Mouse (Mus musculus): ENCODE data around the gene Ppp1ca.

Ppp1ca gene

GRCm38 (mm10) chr19:4154437-4155222 is 37.2 kb upstream of the Ppp1ca start:
- DNase-seq (ENCODE audit: low spot score in 2 of 2), result no peak

DNA sequence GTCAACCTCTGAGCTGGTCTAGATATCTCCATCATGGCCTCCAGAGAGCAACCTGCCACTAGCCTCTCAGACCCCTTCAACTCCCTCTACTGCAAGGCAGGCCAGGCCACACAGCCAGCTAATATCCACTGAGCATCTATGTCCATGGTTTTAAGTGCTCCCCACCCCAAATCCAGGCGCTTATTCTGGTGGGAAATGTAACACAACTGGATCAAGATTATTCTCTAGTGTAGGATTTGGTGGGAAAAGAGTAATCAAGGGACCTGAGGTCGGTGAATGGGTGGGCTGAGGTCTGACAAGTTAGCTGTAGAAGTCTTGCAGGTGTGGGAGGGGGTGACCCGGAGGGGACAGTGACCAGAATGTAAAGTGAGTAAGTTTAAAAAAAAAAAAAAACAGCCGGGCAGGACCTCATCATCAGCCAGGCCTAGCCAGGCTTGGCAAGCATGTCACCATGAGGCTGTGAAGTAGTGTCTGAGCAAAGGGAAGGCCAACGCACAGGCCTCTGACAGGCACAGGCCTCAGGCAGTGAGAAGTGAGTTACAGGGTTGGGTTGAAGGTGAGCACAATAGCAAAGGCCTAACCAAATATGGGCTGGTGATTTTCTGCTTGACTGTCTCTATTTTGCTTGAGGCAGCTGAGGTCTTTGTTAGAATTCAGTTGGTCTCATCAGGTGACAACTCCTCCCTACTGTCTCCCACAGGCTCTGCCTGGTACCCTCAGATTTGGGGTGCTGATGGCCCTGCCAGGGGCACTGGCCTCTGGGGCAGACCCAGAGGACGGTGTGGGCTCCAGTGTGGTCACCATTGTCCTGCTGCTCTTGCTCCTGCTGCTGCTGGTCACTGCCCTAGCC is 36.4 kb upstream of the Ppp1ca start:
- no peak for DNase-seq (ENCODE audit: low spot score in 2 of 2)

- no peak for DNase-seq (ENCODE audit: low spot score in 2 of 2)
Observed at GRCm38 (mm10) chr19:4156073-4156579, 35.7 kb upstream of the Ppp1ca start.

DNA sequence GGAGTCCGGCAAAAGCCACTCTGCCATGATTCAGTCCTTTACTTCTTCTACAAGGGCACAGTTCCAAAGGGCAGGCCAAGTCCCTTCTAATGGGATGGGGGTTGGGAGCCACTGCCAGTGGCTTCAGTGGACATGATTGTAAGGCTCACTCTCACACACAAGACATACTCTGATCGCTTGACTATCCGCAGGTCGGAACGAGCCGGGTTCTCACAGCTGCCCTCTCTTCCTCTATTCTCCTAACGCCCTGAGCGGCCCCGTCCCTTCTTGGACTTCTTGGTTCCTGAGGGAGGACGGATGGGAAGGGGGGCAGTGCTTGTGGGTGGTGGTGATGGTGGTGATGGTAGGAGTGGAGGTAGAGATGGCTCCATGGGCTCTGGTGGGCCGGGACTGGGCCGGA is 35.1 kb upstream of the Ppp1ca start:
- DNase-seq (ENCODE audit: low spot score in 2 of 2), result no peak

DNA sequence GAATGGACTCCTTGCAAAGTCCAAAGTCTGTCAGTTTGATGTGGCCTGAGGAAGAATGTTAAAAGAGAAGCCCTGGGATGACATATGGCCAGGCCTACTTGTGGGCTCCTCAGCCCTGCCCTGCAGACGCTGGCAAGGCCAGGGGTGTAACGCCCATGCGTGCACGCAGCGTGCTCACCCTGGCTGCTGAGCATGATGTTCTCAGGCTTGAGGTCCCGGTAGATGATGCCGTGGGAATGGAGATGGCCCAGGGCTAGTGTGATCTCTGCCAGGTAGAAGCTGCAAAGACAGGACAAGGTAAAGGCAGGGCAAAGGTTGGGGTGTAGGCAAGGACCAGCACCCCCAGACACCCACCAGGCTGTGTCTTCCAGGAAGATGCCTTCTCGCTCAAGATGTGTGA is 32.8 kb upstream of the Ppp1ca start:
- no peak for DNase-seq (ENCODE audit: low spot score in 2 of 2)

DNA sequence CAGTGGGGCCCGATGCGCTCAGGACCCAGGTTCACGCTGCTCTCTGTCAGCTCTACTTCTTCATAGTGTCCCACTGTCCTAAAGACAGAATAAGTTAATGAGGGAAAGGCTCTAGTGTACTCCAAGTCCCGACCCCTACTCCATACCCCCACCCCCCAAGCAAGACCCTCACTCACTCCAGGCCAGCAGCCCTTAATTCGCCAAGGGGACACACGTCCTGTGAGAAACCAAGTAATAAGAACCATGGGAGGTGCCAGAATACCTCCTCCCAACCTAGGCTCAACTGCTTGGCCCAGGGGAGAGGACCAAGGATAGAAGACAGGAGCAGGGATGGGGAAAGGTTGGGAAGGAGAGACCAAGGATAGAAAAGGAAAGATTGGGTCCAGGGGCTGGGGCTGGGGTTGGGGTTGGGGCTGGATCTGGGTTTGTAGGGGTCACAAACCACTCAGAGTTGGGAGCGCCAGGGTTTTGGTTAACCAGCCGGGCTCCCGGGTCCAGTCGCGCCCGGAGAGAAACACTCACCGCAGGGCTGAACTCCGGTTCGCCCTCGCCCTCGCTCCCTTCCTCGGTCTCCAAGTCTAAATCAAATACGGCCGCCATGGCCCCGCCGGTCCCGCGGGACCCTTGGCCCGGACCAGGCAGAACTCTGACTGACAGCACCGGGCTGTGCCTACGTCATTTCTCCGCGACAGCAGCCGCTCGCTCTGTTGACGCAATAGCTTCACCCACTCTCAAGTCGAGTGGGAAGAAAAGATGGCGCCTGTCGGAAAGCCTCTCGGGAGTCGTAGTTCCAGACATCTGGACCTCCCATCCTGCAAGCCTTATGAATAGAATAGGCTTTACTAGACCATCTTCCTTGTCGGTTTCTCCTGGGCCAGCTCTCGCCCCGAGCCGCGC is 29.0 kb upstream of the Ppp1ca start, which contains the start of gene Rps6kb2:
Gene Rps6kb2, minus strand, starts transcription at position 709 of the 897 bp plus-strand sequence.
- DNase-seq (ENCODE audit: low spot score in 2 of 2), result peak; percentile 92 to 97

GRCm38 (mm10) chr19:4163543-4163887 is 28.4 kb upstream of the Ppp1ca start:
- no peak for DNase-seq (ENCODE audit: low spot score in 2 of 2)

DNA sequence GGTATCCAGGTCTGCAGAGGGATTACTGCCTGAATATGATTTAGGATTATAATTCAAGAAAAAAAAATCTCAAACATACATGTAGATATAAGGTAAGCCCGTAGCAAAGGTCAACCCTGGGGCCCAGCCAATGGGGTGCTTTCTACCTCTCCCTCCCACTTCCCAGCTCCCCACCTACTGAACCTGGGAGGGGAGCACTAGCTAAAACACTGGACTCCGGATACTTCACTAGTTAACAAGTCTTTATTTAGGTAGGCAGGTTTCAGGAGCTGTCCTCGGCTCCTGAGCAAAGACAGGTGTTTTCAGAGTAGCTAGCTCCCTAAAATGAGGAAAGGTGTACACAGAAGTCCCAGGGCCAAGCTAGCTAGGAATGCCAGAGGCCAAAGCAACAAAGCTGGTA is 27.8 kb upstream of the Ppp1ca start:
- no peak for DNase-seq (ENCODE audit: low spot score in 2 of 2)

GRCm38 (mm10) chr19:4164721-4165120 is 27.1 kb upstream of the Ppp1ca start:
- DNase-seq (ENCODE audit: low spot score in 2 of 2), result no peak

DNA sequence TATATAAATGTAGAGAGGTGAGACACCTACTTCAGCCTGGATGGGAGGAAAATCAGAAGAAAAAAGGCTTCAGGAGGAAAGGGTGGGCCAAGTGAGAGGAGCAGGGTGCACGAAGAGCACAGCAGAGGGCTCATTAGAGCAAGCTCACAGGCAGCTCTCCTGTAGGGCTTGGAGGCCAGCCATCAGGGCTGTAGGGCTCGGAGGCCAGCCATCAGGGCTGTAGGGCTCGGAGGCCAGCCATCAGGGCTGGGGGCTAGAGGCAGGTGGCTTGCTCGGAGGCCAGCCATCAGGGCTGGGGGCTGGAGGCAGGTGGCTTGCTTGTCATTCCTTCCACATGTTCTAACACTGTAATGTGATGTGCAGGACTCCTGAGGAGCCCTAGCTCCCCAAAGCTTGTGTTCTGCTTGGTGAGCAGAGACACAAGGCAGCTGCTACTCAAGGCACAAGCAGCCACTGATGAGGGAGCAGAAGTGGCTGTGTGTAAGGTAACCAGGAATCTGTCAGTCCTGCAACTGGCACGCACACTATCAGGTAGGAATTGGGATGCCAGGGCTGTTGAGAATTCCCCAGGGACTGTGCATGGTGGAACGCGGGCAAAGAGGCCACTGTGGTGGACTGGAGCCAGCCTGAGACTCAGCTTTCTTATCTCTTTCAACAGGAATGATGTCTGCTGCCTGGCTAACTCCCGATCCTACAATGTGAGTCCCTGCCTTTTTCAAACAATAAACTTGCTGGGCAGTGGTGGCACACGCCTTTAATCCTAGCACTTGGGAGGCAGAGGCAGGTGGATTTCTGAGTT is 25.0 kb upstream of the Ppp1ca start:
- DNase-seq (ENCODE audit: low spot score in 2 of 2), result no peak

DNA sequence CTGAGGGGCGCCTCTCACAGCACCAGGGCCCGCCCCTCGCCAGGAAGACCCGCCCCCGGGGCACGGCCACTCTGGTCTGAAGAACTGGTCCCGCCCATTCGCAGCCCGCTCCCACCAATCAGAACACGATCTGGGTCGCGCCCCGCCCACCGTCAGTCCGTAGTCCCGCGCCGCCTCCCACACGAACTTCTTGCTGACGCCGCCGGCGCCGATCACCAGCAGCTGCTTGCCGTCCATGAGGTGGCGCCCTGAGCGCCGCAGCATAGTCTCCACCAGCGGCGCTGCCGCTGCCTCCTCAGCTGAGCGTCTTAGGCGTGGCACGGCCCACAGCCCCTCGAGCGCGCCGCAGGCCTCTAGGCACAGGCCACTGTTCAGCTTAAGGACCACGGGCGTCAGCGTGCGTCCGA is 22.5 kb upstream of the Ppp1ca start:
- peak; percentile 98 to 99 for DNase-seq (ENCODE audit: low spot score in 2 of 2)

GRCm38 (mm10) chr19:4169810-4170209 is 22.1 kb upstream of the Ppp1ca start:
- DNase-seq (ENCODE audit: low spot score in 2 of 2), result no peak

DNA sequence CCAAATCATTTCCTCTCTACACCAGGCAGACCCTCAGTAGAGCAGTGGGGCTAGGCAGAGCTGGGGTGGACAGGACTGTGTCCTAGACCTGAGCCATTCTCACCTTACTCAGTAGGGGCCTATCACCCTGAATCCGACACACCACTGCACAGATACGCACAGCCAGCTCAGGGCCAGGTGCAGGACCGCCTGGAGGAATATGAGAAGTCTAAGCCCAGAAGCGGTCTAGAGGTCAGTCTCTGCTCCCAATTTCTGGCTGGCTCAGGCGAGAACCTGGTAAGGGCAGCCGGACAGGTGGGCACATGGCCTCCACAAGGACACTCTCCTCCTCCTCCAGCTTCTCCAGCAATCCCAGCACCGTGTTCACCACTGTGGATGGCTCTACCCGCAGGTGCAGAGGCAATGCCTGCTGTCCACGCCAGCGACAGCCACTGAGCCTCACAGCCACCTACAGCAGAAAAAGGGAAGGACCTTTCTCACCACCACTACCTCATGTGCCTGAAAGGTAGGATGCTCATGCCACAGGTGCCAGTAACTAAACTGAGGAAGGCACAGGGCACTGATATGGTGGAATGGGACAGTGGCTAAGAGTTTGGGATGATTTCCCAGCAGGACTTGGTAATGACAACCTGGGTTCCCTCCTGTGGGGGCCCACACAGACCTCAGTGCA is 21.0 kb upstream of the Ppp1ca start:
- no peak for DNase-seq (ENCODE audit: low spot score in 2 of 2)

GRCm38 (mm10) chr19:4171393-4172290 is 20.2 kb upstream of the Ppp1ca start:
- DNase-seq (ENCODE audit: low spot score in 2 of 2), result no peak

DNA sequence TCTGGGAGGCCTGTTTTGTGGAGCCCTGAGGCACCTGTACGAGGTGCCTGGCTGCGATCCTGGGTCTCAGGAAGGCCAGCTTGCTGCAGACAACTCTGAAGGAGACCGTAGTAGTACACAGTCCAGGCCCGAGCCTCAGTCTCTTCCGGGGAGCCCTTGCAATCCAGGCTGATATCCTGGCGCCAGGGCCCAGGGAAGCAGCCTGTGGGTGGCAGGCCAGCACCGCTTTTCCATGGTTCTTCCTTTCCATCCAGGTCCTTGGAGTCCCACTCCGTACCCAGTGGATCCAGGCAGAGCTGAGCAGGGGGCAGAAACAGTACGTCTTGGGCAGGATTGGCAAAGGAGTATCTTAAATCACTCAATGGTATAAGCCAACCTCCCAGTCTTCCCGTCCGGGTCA is 18.9 kb upstream of the Ppp1ca start:
- no peak for DNase-seq (ENCODE audit: low spot score in 2 of 2)

GRCm38 (mm10) chr19:4175368-4175947 is 16.4 kb upstream of the Ppp1ca start, which contains the start of gene Carns1:
Carns1 (minus strand) TSS chr19:4175479.
- no peak for DNase-seq (ENCODE audit: low spot score in 2 of 2)

DNA sequence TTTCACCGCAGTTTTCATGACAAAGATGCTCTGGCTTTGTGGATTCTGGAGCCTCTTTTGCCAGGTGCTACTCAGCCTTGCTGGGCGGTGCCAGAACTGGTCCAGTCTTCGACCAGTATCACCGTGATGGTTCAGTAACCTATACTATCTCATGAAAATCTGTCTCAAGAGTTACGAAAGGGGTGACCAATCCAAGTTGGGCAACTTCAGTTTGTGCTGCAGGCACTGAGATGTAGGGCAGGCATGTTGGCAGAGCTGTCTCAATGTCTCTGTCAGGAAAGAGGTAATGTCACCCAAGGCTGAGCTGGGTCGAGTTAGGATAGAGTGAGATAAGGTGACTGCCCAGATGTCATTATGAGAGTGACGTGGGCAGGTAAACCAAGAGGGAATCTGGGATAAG is 11.5 kb upstream of the Ppp1ca start:
- DNase-seq (ENCODE audit: low spot score in 2 of 2), result no peak

GRCm38 (mm10) chr19:4181892-4182291 is 10.0 kb upstream of the Ppp1ca start:
- DNase-seq (ENCODE audit: low spot score in 2 of 2), result no peak

GRCm38 (mm10) chr19:4183689-4184088 is 8.2 kb upstream of the Ppp1ca start:
- DNase-seq (ENCODE audit: low spot score in 2 of 2), result no peak

Data from urinary bladder, adult 18-20 months (tissue).